Mouse (Mus musculus) kidney, adult 2 months (tissue): ENCODE data around the gene Klhl36.

ENCODE experiments used
- CTCF ChIP-seq: fragments of 200-500 bp; conservative IDR thresholded peaks from 2 replicates; pipeline ENCODE4 v1.5.1; 2011; ENCODE audit warnings: low read depth, mild to moderate bottlenecking, control low read depth, low read length, moderate library complexity, mixed read lengths; ENCODE audit not compliant: insufficient read depth, insufficient read length
- POLR2A ChIP-seq: fragments of 200-500 bp; IDR thresholded peaks from one replicate; pipeline ENCODE4 v1.6.1; 2011; ENCODE audit warnings: low read depth, low read length, control low read depth

DNA sequence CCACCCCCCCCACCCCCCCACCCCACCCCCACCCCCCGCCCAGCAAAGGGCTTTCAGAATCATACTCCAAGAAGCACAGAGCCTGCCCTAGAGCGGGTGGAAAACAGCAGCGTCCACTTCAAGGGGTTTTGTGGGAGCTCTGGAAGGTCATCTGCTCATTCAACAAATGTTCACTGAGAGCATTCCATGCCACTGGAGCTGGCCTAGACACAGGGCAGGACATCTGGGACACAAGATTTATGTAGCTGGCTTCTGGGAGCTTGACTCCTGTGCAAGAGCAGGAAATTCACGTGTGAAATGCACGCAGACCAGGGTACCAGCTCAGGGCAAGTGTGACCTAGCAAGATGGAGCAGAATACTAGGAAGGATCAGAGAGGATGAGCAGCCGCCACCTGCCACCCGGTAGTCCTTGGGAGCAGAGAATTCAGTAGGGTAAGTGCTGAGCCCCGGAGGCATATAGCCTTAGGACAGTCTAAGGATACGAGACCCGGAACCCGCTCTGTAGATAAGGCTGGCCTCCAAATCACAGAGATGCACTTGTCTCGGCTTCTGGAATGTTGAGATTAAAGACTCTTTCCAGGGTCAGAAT, 42.4 kb downstream of the Klhl36 start:
- TF ChIP-seq CTCF, result no peak
- TF ChIP-seq POLR2A, result no peak
